Mouse (Mus musculus): Measurements from ENCODE around the gene Sp4. TPM values are rescaled to one million over a fixed set of nuclear protein-coding genes. Genes with fewer than 3 reads are reported as not detected.

Gene Sp4
- total and polyA plus RNA-seq, 3 experiments, result 4.2 to 6.6 (median 5.7) TPM

DNA sequence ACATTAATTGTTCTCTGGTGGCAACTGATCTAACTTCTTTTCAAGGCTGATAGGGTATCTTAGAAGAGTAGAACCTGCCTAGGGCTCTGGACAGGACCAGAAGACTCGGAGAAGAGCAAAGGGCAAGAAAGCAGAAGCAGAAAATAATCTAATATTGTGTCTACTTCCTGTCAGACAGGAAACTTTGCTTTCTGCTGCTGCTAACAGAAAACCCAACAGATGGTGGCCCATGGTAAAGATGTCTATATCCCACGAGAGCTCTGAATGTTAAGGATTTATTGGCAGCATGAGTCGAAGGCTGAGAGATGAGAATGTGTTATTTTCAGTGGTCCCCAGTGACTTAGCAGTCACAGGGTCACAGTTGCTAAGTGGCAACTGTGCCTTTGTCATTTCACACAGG, 80.1 kb downstream of the Sp4 start:
- TF ChIP-seq USF1 (IDR thresholded peaks at IDR 0.05; ENCODE audit: low read depth, low read length) (no peak), ZMIZ1 (IDR thresholded peaks at IDR 0.05; ENCODE audit: low read depth, low read length) (no peak), NRF1 (IDR thresholded peaks at IDR 0.05; ENCODE audit: low read depth, low read length) (no peak), SIN3A (IDR thresholded peaks at IDR 0.05; ENCODE audit: low read length) (no peak), NELFE (IDR thresholded peaks at IDR 0.05; ENCODE audit: low read depth, low read length) (no peak), JUN (IDR thresholded peaks at IDR 0.05; ENCODE audit: insufficient read depth, low read depth, low read length) (no peak), CHD2 (IDR thresholded peaks at IDR 0.05; ENCODE audit: low read length) (no peak), E2F4 (IDR thresholded peaks at IDR 0.05; ENCODE audit: insufficient replicate concordance, low read depth, low read length) (no peak), MYC (IDR thresholded peaks at IDR 0.05; ENCODE audit: low read depth, low read length) (no peak), IRF4 (IDR thresholded peaks at IDR 0.05; ENCODE audit: low read depth, low read length) (no peak)
- in situ Hi-C loops (cut with MboI; ENCODE audit: low pct_ligation_motif_present, low pct_unique_long_range_greater_than_20kb, low sequenced_read_pairs), result no loop called here
- peak; percentile 3 for DNase-seq (ENCODE audit: extremely low read depth)
- Histone ChIP-seq H3K9me3 (replicated peaks; ENCODE audit: low read length) (no peaks in the 10 kb centered on the region), H3K9ac (ENCODE audit: insufficient read depth, low read depth) (no peak overlapping the region), H3K4me2 (ENCODE audit: insufficient read depth, low read depth, poor library complexity, severe bottlenecking) (no peak overlapping the region), H3K27me3 (replicated peaks) (no peaks in the 10 kb centered on the region), H3K36me3 (replicated peaks in 1 of 2; ENCODE audit: control insufficient read depth in 1 of 2, insufficient read depth in 1 of 2, low read length in 1 of 2) (no peaks in the 10 kb centered on the region), H3K27ac (ENCODE audit: insufficient read depth, low read depth) (no peak overlapping the region), H3K79me2 (replicated peaks; ENCODE audit: control insufficient read depth, extremely low read depth, insufficient read depth, poor library complexity, severe bottlenecking) (no peaks in the 10 kb centered on the region), H3K4me1 (ENCODE audit: control insufficient read depth in 1 of 2, insufficient read depth in 2 of 2) (peaks cover 2 to 19% of the 10 kb centered on the region in 2 experiments; a peak in 2 of 4 replicates), H3K4me3 (replicated peaks in 1 of 3; ENCODE audit: low read depth in 2 of 3, low read length in 2 of 3, poor library complexity in 1 of 3) (no peak overlapping the region)
- dilution Hi-C loops (cut with MboI; ENCODE audit: extremely low pct_ligation_motif_present, extremely low pct_unique_long_range_greater_than_20kb, low sequenced_read_pairs), result no loop called here

DNA sequence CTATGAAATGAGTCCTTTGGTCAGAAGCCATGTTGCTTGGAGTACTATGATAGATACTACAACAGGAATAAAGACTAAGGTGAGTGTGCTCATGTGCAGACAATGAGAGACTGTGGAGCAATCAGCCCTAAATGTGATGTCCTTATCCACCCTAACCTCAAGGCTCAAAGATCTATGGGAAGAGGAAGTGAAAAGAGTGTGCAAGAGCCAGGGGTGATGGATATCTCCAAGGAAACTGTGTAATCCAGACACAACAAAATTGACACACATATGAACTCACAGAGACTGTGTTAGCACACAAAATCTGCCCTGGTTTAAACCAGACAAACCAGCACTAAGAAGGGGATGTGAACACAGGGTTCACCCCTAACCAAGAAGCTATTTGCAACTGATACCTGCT, 81.2 kb downstream of the Sp4 start:
- dilution Hi-C loops (cut with MboI; ENCODE audit: extremely low pct_ligation_motif_present, extremely low pct_unique_long_range_greater_than_20kb, low sequenced_read_pairs) (no loop called here), in situ Hi-C loops (cut with MboI; ENCODE audit: low pct_ligation_motif_present, low pct_unique_long_range_greater_than_20kb, low sequenced_read_pairs) (no loop called here)
- H3K4me2 ChIP-seq (ENCODE audit: insufficient read depth, low read depth, poor library complexity, severe bottlenecking), result no peak overlapping the region
- no peaks in the 10 kb centered on the region for H3K9me3 ChIP-seq (replicated peaks; ENCODE audit: low read length)
- H3K4me1 ChIP-seq (ENCODE audit: control insufficient read depth in 1 of 2, insufficient read depth in 2 of 2), result peaks cover 2 to 19% of the 10 kb centered on the region in 2 experiments; a peak in 2 of 4 replicates
- no peaks in the 10 kb centered on the region for H3K36me3 ChIP-seq (replicated peaks in 1 of 2; ENCODE audit: control insufficient read depth in 1 of 2, insufficient read depth in 1 of 2, low read length in 1 of 2)
- no peak for DNase-seq (ENCODE audit: extremely low read depth)
- H3K27me3 ChIP-seq (replicated peaks), result no peaks in the 10 kb centered on the region
- no peak for TF ChIP-seq MAFK (IDR thresholded peaks at IDR 0.05; ENCODE audit: insufficient replicate concordance, low read length)
- TF ChIP-seq NRF1 (IDR thresholded peaks at IDR 0.05; ENCODE audit: low read depth, low read length), result no peak
- no peak for TF ChIP-seq MXI1 (IDR thresholded peaks at IDR 0.05; ENCODE audit: low read depth, low read length)
- no peak for TF ChIP-seq ZMIZ1 (IDR thresholded peaks at IDR 0.05; ENCODE audit: low read depth, low read length)
- TF ChIP-seq KAT2A (IDR thresholded peaks at IDR 0.05; ENCODE audit: insufficient replicate concordance, low read length), result no peak
- TF ChIP-seq ZKSCAN1 (IDR thresholded peaks at IDR 0.05; ENCODE audit: borderline replicate concordance, low read depth, low read length), result no peak
- TF ChIP-seq MAX (IDR thresholded peaks at IDR 0.05; ENCODE audit: low read length), result no peak
- TF ChIP-seq RCOR1 (conservative IDR thresholded peaks at IDR 0.05; ENCODE audit: low read depth, low read length), result no peak
- no peak for TF ChIP-seq MAZ (IDR thresholded peaks at IDR 0.05; ENCODE audit: low read depth, low read length)
- TF ChIP-seq ZC3H11A (IDR thresholded peaks at IDR 0.05; ENCODE audit: low read depth, low read length), result no peak
- TF ChIP-seq GABPA (IDR thresholded peaks at IDR 0.05; ENCODE audit: insufficient replicate concordance, low read depth, low read length), result no peak
- TF ChIP-seq CHD1 (IDR thresholded peaks at IDR 0.05; ENCODE audit: low read depth, low read length), result no peak
- no peak for TF ChIP-seq TCF12 (IDR thresholded peaks at IDR 0.05; ENCODE audit: low read depth, low read length)
- no peak for TF ChIP-seq TBP (conservative IDR thresholded peaks at IDR 0.05; ENCODE audit: low read depth, low read length)
- TF ChIP-seq SIN3A (IDR thresholded peaks at IDR 0.05; ENCODE audit: low read length), result no peak
- no peak for TF ChIP-seq USF2 (conservative IDR thresholded peaks at IDR 0.05; ENCODE audit: low read depth, low read length)
- no peak overlapping the region for H3K9ac ChIP-seq (ENCODE audit: insufficient read depth, low read depth)
- no peak overlapping the region for H3K27ac ChIP-seq (ENCODE audit: insufficient read depth, low read depth)
- H3K79me2 ChIP-seq (replicated peaks; ENCODE audit: control insufficient read depth, extremely low read depth, insufficient read depth, poor library complexity, severe bottlenecking), result no peaks in the 10 kb centered on the region
- no peak overlapping the region for H3K4me3 ChIP-seq (replicated peaks in 1 of 3; ENCODE audit: low read depth in 2 of 3, low read length in 2 of 3, poor library complexity in 1 of 3)
